Mouse (Mus musculus): Measurements from ENCODE around the gene B3galt6.

DNA sequence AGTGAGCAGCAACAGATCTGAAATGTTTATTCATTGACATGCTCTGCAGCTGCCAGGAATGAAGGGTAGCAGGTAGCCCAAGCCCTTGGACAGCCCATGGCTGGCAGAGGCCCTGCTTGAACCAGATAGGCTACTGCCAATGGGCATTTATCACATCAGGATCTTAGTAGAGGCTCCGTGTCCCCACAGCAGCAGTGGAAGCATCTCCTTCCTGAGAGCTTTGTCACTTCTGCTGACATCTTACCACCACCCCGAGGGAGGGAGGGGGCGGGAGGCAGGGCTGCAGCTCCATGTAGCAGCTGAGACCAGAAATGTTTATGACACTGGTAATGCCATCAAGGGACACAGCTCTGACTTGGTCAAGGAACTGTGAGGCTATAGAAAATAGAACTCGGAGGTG lies 40.4 kb upstream of the B3galt6 start:
- TF ChIP-seq HCFC1 (IDR thresholded peaks at IDR 0.05; ENCODE audit: borderline replicate concordance, insufficient read depth, low read length) (no peak), ZC3H11A (IDR thresholded peaks at IDR 0.05; ENCODE audit: borderline replicate concordance, low read depth, low read length) (no peak), CHD2 (IDR thresholded peaks at IDR 0.05; ENCODE audit: low read depth, low read length) (no peak), MAFK (IDR thresholded peaks at IDR 0.05; ENCODE audit: insufficient read depth, low read depth, low read length) (no peak), ZNF384 (IDR thresholded peaks at IDR 0.05; ENCODE audit: low read depth, low read length) (no peak)

Measured in ES-E14 (cell line).